Mouse (Mus musculus): ENCODE results near the gene Olfr551. TPM values are rescaled to one million over a fixed set of nuclear protein-coding genes. Genes with fewer than 3 reads are reported as not detected.

The Olfr551 gene
- polyA plus RNA-seq, 1 experiment from 2014 or later, result not detected

DNA sequence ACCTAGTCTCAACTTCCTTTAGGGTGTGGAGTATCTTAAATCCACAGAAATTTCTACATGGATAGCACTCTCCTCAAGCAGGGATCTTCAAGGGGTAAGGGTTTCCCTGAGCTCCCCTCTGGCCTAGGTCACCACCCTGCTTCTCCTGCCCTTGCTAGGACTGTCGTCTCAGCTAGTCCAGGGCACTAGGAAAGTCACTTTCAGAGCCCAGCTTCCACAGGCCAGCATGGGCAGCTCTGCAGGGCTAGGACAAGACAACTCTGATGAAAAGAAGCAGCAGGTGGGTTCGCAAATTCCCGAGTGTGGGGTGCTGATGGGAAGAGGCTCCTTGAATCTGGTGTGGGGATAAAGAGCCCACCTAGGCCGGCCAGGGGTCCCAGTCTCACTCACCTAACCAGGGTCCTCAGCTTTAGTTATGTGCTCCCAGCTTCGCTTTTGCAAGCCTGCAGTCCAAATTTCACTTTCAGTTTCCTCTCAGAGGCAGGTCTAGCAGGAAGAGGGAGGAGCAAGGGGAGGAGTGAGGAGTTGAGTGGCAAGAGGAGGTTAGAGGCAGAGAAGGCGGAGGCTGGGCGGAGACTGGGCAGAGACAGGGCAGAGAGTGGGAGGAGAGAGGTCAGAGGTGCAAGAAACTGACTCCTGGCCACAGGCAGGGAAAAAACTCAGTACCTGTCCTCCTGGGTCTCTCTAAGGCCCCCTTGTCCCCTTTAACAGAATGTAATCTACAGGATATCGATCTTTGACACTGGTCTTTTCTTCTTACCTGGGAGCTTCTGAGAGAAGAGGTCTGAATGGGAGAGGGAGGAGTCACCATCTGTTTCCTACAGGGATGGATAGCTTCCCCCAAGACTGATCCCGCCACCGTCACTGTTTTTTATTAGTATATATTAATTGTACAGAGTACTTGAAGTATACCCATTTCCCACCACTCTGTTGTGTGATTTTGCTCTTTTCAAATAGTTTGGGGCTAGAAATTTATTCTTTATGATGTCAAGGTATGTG, 26.4 kb downstream of the Olfr551 start, which contains the start of gene Trim21:
TSS of gene Trim21 (minus strand) at position 488 of the 999 bp plus-strand sequence.
- 0 out of 2 replicates have a peak within 1 kb of the TSS, but pooled peaks have one; percentile 24 for H3K9ac ChIP-seq (replicated peaks)
- peaks cover 2% of the 10 kb centered on the region; the same call in 1 of the 2 replicates for H3K4me1 ChIP-seq
- no peaks in the 10 kb centered on the region for H3K9me3 ChIP-seq
- peak within 1 kb of the TSS; percentile 28 for H3K4me2 ChIP-seq (replicated peaks)
- ATAC-seq (ENCODE audit: low FRiP score, low read depth), result peak; percentile 79
- 25% methylated on average over 10 of the region's 10 CpGs for WGBS
- H3K27ac ChIP-seq (replicated peaks), result no peak within 1 kb of the TSS
- H3K4me3 ChIP-seq, result peak within 1 kb of the TSS; percentile 32
- no peaks in the 10 kb centered on the region for H3K36me3 ChIP-seq
- H3K27me3 ChIP-seq, result no peaks in the 10 kb centered on the region

DNA sequence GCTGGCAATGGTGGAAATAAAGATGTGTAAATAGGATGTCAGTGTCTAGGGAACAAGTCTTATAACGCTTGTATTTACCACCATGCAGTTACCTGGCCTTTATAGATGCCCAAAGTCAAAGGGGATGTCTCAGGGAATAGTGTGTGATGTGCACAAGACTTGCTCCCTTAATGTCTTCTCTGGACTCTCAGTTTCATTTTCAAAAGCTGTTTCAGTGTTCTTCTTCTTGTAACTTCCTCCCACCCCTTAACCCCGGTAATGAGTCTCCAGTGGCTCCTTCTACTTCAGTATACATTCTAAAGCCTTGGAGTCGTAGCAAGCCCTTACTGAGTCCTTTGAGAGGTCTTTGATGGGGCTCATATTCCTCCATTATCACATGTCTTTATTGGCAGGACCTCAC, 38.4 kb downstream of the Olfr551 start:
- Histone ChIP-seq H3K36me3 (no peaks in the 10 kb centered on the region), H3K9ac (replicated peaks) (no peak overlapping the region), H3K9me3 (no peaks in the 10 kb centered on the region), H3K4me2 (replicated peaks) (no peak overlapping the region), H3K27ac (replicated peaks) (no peak overlapping the region), H3K4me1 (no peaks in the 10 kb centered on the region), H3K4me3 (no peak overlapping the region), H3K27me3 (0 out of 2 replicates have a peak, but pooled peaks cover 2% of the 10 kb centered on the region)
- ATAC-seq (ENCODE audit: low FRiP score, low read depth), result no peak
- WGBS, result 67% methylated on average over 3 of the region's 3 CpGs

DNA sequence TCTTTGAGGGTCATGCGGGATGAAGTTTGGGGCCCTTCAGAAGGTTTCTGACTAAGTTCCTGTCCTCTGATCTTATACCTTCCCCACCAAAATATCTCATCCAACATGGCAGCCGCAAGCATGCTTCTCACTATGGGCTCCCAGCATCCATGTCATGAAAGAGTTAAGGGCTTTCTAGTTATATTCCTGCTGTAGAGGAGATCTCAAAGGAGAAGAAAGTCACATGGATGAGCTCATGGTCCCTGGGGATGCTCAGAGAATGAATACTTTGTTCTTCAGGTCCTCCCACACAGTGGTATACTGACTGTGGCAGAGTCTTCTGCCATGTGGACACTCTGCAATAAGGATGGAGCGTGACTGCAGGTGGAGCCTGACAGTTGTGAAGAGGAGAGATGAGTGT, 42.1 kb downstream of the Olfr551 start, which contains the start of gene Olfr549:
TSS of gene Olfr549 (plus strand) at position 301 of the 400 bp plus-strand sequence.
- WGBS, result 91% methylated on average over 3 of the region's 3 CpGs
- H3K9me3 ChIP-seq, result no peaks in the 10 kb centered on the region
- H3K4me3 ChIP-seq, result no peak within 1 kb of the TSS
- H3K4me1 ChIP-seq, result no peaks in the 10 kb centered on the region
- no peak for ATAC-seq (ENCODE audit: low FRiP score, low read depth)
- 0 out of 2 replicates have a peak, but pooled peaks cover 2% of the 10 kb centered on the region for H3K27me3 ChIP-seq
- H3K27ac ChIP-seq (replicated peaks), result no peak within 1 kb of the TSS
- no peak within 1 kb of the TSS for H3K9ac ChIP-seq (replicated peaks)
- no peaks in the 10 kb centered on the region for H3K36me3 ChIP-seq
- H3K4me2 ChIP-seq (replicated peaks), result no peak within 1 kb of the TSS

DNA sequence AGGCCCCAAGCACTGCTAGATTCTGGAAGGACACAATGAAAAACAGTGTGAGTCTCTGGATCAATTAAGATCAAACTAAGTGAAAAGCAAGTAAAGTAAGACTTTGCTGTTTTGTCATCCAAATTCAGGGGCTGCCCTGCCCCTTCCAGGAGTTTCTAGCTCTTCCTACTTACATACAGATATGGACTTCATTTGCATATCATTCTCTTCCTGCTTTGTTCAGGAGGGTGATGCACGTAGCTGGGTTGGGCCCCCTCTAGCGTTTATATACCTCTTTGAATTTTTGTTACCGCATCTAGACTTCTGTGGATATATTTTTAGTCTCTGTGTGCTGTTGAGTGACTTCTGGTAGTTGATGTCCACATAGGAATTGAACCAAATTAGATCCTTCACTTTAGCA, 50.4 kb downstream of the Olfr551 start:
- no peak for ATAC-seq (ENCODE audit: low FRiP score, low read depth)
- H3K36me3 ChIP-seq, result no peaks in the 10 kb centered on the region
- H3K4me1 ChIP-seq, result no peaks in the 10 kb centered on the region
- H3K4me2 ChIP-seq (replicated peaks), result no peak overlapping the region
- 65% methylated on average over 3 of the region's 3 CpGs for WGBS
- H3K9ac ChIP-seq (replicated peaks), result no peak overlapping the region
- no peak overlapping the region for H3K4me3 ChIP-seq
- no peaks in the 10 kb centered on the region for H3K27me3 ChIP-seq
- H3K9me3 ChIP-seq, result no peaks in the 10 kb centered on the region
- no peak overlapping the region for H3K27ac ChIP-seq (replicated peaks)

DNA sequence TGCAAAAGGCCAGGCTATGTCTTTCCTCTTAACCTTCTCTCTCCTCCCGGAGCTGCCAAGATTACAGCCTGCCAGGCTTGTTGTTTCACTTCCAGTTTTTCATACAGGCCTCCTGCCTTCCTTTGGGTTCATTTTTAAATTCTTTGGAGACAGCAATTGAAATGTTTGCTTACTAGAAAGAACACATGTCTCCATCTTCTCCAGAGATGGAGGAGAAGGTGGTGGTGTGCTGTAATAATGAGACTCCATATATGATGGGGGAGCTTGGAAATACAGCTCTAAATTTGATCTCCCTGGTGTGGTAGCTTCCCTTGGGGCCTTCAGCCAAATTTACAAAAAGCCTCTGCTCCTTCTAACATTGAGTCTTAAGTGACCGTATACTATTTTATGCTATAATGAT, 51.1 kb downstream of the Olfr551 start, which contains the start of gene Olfr548-ps1:
TSS of gene Olfr548-ps1 (plus strand) at position 301 of the 400 bp plus-strand sequence.
- no peaks in the 10 kb centered on the region for H3K9me3 ChIP-seq
- H3K36me3 ChIP-seq, result no peaks in the 10 kb centered on the region
- H3K9ac ChIP-seq (replicated peaks), result no peak within 1 kb of the TSS
- H3K27me3 ChIP-seq, result no peaks in the 10 kb centered on the region
- no peak within 1 kb of the TSS for H3K4me2 ChIP-seq (replicated peaks)
- no peak within 1 kb of the TSS for H3K4me3 ChIP-seq
- WGBS, result 85% methylated on average over 2 of the region's 2 CpGs
- H3K4me1 ChIP-seq, result no peaks in the 10 kb centered on the region
- no peak within 1 kb of the TSS for H3K27ac ChIP-seq (replicated peaks)
- ATAC-seq (ENCODE audit: low FRiP score, low read depth), result no peak

DNA sequence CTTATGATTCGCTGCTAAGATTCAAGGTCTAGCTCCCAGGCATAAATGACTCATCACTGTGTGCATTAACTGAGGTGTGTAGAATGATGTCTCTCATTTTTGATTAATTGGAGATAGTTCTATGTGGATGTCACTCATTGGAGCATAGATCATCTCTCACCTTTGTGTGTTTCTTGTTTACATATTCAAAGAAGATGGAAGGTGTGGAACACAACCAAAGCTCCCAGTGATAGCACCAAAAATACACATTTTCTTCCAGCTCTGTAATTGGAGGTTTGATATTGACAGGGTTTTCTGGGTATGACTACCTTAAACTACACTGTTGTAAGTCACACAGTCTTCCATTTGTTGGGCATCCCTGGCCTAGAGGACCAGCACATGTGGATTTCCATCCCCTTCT, 57.2 kb downstream of the Olfr551 start, which contains the start of gene Olfr547:
TSS of gene Olfr547 (plus strand) at position 301 of the 400 bp plus-strand sequence.
- WGBS, result 78% methylated on average over 1 of the region's 1 CpGs
- Histone ChIP-seq H3K9ac (replicated peaks) (no peak within 1 kb of the TSS), H3K36me3 (no peaks in the 10 kb centered on the region), H3K9me3 (no peaks in the 10 kb centered on the region), H3K4me1 (no peaks in the 10 kb centered on the region), H3K4me2 (replicated peaks) (no peak within 1 kb of the TSS), H3K27ac (replicated peaks) (no peak within 1 kb of the TSS), H3K27me3 (no peaks in the 10 kb centered on the region), H3K4me3 (no peak within 1 kb of the TSS)
- ATAC-seq (ENCODE audit: low FRiP score, low read depth), result no peak

Other genes starting within 250 kb of the Olfr551 start
- 166 and 169 TPM in 2 replicates for gene Rrm1, start 150.2 kb downstream of the Olfr551 start, polyA plus RNA-seq (2016; fragmentation: Nextera tagmentation; extraction: Ambion mirVana)
- 0.46 and 0.80 TPM in 2 replicates for gene Olfr543, start 110.2 kb downstream of the Olfr551 start, polyA plus RNA-seq (2016; fragmentation: Nextera tagmentation; extraction: Ambion mirVana)
- 0.20 and 0.24 TPM in 2 replicates for gene Olfr544, start 103.6 kb downstream of the Olfr551 start, polyA plus RNA-seq (2016; fragmentation: Nextera tagmentation; extraction: Ambion mirVana)
- 0.11 and 0.14 TPM in 2 replicates for gene Olfr545, start 92.3 kb downstream of the Olfr551 start, polyA plus RNA-seq (2016; fragmentation: Nextera tagmentation; extraction: Ambion mirVana)
- gene Olfr547, start 57.1 kb downstream of the Olfr551 start, polyA plus RNA-seq (2016; fragmentation: Nextera tagmentation; extraction: Ambion mirVana), result not detected in 2 replicates
- not detected in 2 replicates for gene Olfr548-ps1, start 51.0 kb downstream of the Olfr551 start, polyA plus RNA-seq (2016; fragmentation: Nextera tagmentation; extraction: Ambion mirVana)
- not detected in 2 replicates for gene Olfr549, start 42.0 kb downstream of the Olfr551 start, polyA plus RNA-seq (2016; fragmentation: Nextera tagmentation; extraction: Ambion mirVana)
- 0.26 and 0.94 TPM in 2 replicates for gene Trim21, start 26.4 kb downstream of the Olfr551 start, polyA plus RNA-seq (2016; fragmentation: Nextera tagmentation; extraction: Ambion mirVana)
- not detected in 2 replicates for gene Olfr550, start 20.4 kb downstream of the Olfr551 start, polyA plus RNA-seq (2016; fragmentation: Nextera tagmentation; extraction: Ambion mirVana)
- gene Olfr552, start 5.9 kb upstream of the Olfr551 start, polyA plus RNA-seq (2016; fragmentation: Nextera tagmentation; extraction: Ambion mirVana), result not detected in 2 replicates
- not detected in 2 replicates for gene Olfr553, start 26.3 kb upstream of the Olfr551 start, polyA plus RNA-seq (2016; fragmentation: Nextera tagmentation; extraction: Ambion mirVana)
- gene Olfr554, start 46.5 kb upstream of the Olfr551 start, polyA plus RNA-seq (2016; fragmentation: Nextera tagmentation; extraction: Ambion mirVana), result not detected in 2 replicates
- not detected in 2 replicates for gene Olfr555, start 66.9 kb upstream of the Olfr551 start, polyA plus RNA-seq (2016; fragmentation: Nextera tagmentation; extraction: Ambion mirVana)
- not detected in 2 replicates for gene Olfr556, start 73.0 kb upstream of the Olfr551 start, polyA plus RNA-seq (2016; fragmentation: Nextera tagmentation; extraction: Ambion mirVana)
- 9.5 and 9.6 TPM in 2 replicates for gene Trim68, start 95.4 kb upstream of the Olfr551 start, polyA plus RNA-seq (2016; fragmentation: Nextera tagmentation; extraction: Ambion mirVana)
- gene Olfr557, start 104.0 kb upstream of the Olfr551 start, polyA plus RNA-seq (2016; fragmentation: Nextera tagmentation; extraction: Ambion mirVana), result not detected in 2 replicates
- gene Olfr558, start 110.3 kb upstream of the Olfr551 start, polyA plus RNA-seq (2016; fragmentation: Nextera tagmentation; extraction: Ambion mirVana), result not detected in 2 replicates
- gene Olfr33, start 127.2 kb upstream of the Olfr551 start, polyA plus RNA-seq (2016; fragmentation: Nextera tagmentation; extraction: Ambion mirVana), result not detected in 2 replicates
- gene Olfr559, start 135.6 kb upstream of the Olfr551 start, polyA plus RNA-seq (2016; fragmentation: Nextera tagmentation; extraction: Ambion mirVana), result not detected in 2 replicates
- not detected in 2 replicates for gene Olfr560, start 167.5 kb upstream of the Olfr551 start, polyA plus RNA-seq (2016; fragmentation: Nextera tagmentation; extraction: Ambion mirVana)
- not detected in 2 replicates for gene Olfr78, start 167.6 kb upstream of the Olfr551 start, polyA plus RNA-seq (2016; fragmentation: Nextera tagmentation; extraction: Ambion mirVana)
- not detected in 2 replicates for gene Olfr561, start 179.3 kb upstream of the Olfr551 start, polyA plus RNA-seq (2016; fragmentation: Nextera tagmentation; extraction: Ambion mirVana)
- gene Olfr564, start 211.6 kb upstream of the Olfr551 start, polyA plus RNA-seq (2016; fragmentation: Nextera tagmentation; extraction: Ambion mirVana), result not detected in 2 replicates